Mouse (Mus musculus): ENCODE data around the gene Enpp6.

Enpp6 gene

DNA sequence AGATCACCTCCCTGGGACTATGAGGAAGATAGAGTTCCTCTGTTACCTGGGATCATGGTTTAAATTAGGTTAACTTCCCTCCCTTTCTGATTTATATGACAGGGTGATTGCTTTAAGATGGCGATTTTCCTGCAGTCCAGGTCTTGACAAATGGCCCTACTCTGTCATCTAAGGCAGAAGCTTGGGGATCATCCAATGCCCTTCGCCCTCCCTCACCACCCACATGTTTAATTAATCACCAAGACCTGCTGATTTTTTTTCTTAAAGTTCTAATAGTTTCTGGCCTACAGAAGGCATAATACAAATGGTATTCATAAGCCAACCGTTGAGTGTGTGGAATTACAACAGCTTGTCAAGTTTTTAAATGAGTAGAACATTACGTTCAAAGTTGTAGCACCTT is 9.3 kb upstream of the Enpp6 start:
- Histone ChIP-seq H3K36me3 (ENCODE audit: control insufficient read depth, insufficient read depth, low read length, poor library complexity, severe bottlenecking) (no peaks in the 10 kb centered on the region), H3K27me3 (ENCODE audit: control insufficient read depth, insufficient read depth, low read length, poor library complexity, severe bottlenecking) (no peaks in the 10 kb centered on the region)
- DNase-seq (ENCODE audit: low read depth, low spot score) = no peak

DNA sequence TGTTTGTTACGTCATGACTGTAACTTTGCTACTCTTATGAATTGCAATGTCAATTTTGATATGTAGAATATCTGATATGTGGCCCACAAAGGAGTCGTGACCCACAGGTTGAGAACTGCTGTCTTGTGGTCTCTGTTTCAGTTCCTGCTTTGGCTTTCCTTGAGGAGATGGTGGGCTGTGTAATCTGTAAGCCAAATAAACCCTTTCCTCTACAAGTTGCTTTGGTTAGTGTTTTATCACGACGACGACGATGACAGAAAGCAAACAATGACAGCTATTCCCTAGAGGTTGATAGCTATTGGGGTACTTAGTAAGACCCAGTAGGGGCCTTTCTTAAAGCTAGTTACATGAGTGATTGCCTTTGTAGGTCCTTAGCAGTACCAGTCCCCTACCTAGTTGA is 4.5 kb upstream of the Enpp6 start:
- H3K36me3 ChIP-seq (ENCODE audit: control insufficient read depth, insufficient read depth, low read length, poor library complexity, severe bottlenecking) = no peaks in the 10 kb centered on the region

GRCm38 (mm10) chr8:46982770-46983169 is 3.9 kb upstream of the Enpp6 start:
- DNase-seq (ENCODE audit: low read depth, low spot score) = no peak

More for the DNA sequence above, 4.5 kb upstream of the Enpp6 start:
- H3K27me3 ChIP-seq (ENCODE audit: control insufficient read depth, insufficient read depth, low read length, poor library complexity, severe bottlenecking) = no peaks in the 10 kb centered on the region
- no peak for DNase-seq (ENCODE audit: low read depth, low spot score)

DNA sequence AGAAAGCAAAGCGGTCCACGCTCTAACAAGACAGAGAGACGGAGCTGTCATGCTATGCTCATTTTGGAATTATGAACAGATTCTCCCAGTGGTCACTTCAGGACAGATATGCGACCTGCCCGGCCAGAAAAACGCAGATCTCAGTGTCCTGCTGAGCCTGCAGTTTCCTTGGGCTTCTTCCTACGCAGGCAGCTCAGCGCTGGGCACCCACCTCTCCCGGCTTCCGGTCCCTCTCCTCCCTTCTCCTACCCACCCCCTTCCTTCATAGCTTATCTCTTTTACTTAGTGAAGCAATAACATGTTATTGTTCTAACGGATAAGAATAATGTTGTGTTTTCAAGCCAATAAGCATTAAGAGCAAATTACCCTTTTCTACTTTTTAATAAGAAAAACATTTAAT is 2.0 kb upstream of the Enpp6 start:
- Histone ChIP-seq H3K27me3 (ENCODE audit: control insufficient read depth, insufficient read depth, low read length, poor library complexity, severe bottlenecking) (no peaks in the 10 kb centered on the region), H3K36me3 (ENCODE audit: control insufficient read depth, insufficient read depth, low read length, poor library complexity, severe bottlenecking) (no peaks in the 10 kb centered on the region)
- DNase-seq (ENCODE audit: low read depth, low spot score) = no peak

More at GRCm38 (mm10) chr8:46982770-46983169, 3.9 kb upstream of the Enpp6 start:
- H3K36me3 ChIP-seq (ENCODE audit: control insufficient read depth, insufficient read depth, low read length, poor library complexity, severe bottlenecking) = no peaks in the 10 kb centered on the region
- H3K27me3 ChIP-seq (ENCODE audit: control insufficient read depth, insufficient read depth, low read length, poor library complexity, severe bottlenecking) = no peaks in the 10 kb centered on the region

GRCm38 (mm10) chr8:46988366-46988765 is 1.7 kb downstream of the Enpp6 start:
- H3K27me3 ChIP-seq (ENCODE audit: control insufficient read depth, insufficient read depth, low read length, poor library complexity, severe bottlenecking) = no peaks in the 10 kb centered on the region
- DNase-seq (ENCODE audit: low read depth, low spot score) = no peak
- H3K36me3 ChIP-seq (ENCODE audit: control insufficient read depth, insufficient read depth, low read length, poor library complexity, severe bottlenecking) = no peaks in the 10 kb centered on the region

GRCm38 (mm10) chr8:46991081-46991480 is 4.4 kb downstream of the Enpp6 start:
- no peak for DNase-seq (ENCODE audit: low read depth, low spot score)
- Histone ChIP-seq H3K27me3 (ENCODE audit: control insufficient read depth, insufficient read depth, low read length, poor library complexity, severe bottlenecking) (no peaks in the 10 kb centered on the region), H3K36me3 (ENCODE audit: control insufficient read depth, insufficient read depth, low read length, poor library complexity, severe bottlenecking) (no peaks in the 10 kb centered on the region)

- Histone ChIP-seq H3K27me3 (ENCODE audit: control insufficient read depth, insufficient read depth, low read length, poor library complexity, severe bottlenecking) (no peaks in the 10 kb centered on the region), H3K36me3 (ENCODE audit: control insufficient read depth, insufficient read depth, low read length, poor library complexity, severe bottlenecking) (no peaks in the 10 kb centered on the region)
- peak; percentile 33 for DNase-seq (ENCODE audit: low read depth, low spot score)
Measured at GRCm38 (mm10) chr8:46992579-46992978, 5.9 kb downstream of the Enpp6 start.

GRCm38 (mm10) chr8:46995931-46996664 is 9.4 kb downstream of the Enpp6 start:
- Histone ChIP-seq H3K27me3 (ENCODE audit: control insufficient read depth, insufficient read depth, low read length, poor library complexity, severe bottlenecking) (no peaks in the 10 kb centered on the region), H3K36me3 (ENCODE audit: control insufficient read depth, insufficient read depth, low read length, poor library complexity, severe bottlenecking) (no peaks in the 10 kb centered on the region)
- no peak for DNase-seq (ENCODE audit: low read depth, low spot score)

DNA sequence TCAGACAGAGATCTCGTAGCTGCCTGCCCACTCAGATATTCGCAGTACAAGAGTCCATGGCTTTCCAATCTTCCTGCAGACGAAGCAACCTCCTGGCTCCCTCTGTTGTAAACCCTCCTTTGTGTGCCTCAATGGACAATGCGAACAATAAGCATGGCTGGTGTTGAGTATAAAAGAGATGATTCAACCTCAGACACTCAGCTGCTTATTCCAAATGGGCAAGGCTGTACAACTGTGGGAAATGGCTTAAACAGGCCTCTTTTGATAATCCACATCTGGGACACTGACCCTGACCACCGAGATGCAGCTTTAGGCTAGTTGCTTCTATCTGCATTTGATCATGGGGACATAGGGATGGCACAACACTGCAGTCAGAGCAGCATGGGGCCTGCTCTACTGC is 19.0 kb downstream of the Enpp6 start:
- DNase-seq (ENCODE audit: low read depth, low spot score) = no peak
- Histone ChIP-seq H3K36me3 (ENCODE audit: control insufficient read depth, insufficient read depth, low read length, poor library complexity, severe bottlenecking) (no peaks in the 10 kb centered on the region), H3K27me3 (ENCODE audit: control insufficient read depth, insufficient read depth, low read length, poor library complexity, severe bottlenecking) (no peaks in the 10 kb centered on the region)

DNA sequence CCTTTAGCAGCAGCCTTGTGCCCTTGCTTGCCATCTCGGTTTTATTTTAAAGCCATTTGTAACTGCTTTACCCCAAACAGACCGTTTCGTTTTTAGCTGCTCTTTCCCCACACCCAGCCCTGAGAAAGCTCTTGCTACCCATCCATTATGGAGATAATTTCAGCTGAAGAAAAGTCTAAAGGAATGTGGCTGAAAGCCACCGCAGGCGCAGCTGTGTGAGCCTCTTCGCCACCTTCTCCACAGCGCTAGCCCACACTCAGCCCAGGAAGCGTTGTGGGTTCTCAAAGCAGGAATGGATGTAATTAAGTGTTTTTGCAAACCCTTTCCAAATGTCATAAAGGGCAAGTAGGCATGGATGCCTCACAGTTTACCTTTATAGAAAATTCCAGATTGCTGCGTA is 20.1 kb downstream of the Enpp6 start:
- H3K36me3 ChIP-seq (ENCODE audit: control insufficient read depth, insufficient read depth, low read length, poor library complexity, severe bottlenecking) = no peaks in the 10 kb centered on the region
- DNase-seq (ENCODE audit: low read depth, low spot score) = no peak
- H3K27me3 ChIP-seq (ENCODE audit: control insufficient read depth, insufficient read depth, low read length, poor library complexity, severe bottlenecking) = no peaks in the 10 kb centered on the region

GRCm38 (mm10) chr8:47008220-47008773 is 21.6 kb downstream of the Enpp6 start:
- DNase-seq (ENCODE audit: low read depth, low spot score) = no peak
- Histone ChIP-seq H3K27me3 (ENCODE audit: control insufficient read depth, insufficient read depth, low read length, poor library complexity, severe bottlenecking) (no peaks in the 10 kb centered on the region), H3K36me3 (ENCODE audit: control insufficient read depth, insufficient read depth, low read length, poor library complexity, severe bottlenecking) (no peaks in the 10 kb centered on the region)

DNA sequence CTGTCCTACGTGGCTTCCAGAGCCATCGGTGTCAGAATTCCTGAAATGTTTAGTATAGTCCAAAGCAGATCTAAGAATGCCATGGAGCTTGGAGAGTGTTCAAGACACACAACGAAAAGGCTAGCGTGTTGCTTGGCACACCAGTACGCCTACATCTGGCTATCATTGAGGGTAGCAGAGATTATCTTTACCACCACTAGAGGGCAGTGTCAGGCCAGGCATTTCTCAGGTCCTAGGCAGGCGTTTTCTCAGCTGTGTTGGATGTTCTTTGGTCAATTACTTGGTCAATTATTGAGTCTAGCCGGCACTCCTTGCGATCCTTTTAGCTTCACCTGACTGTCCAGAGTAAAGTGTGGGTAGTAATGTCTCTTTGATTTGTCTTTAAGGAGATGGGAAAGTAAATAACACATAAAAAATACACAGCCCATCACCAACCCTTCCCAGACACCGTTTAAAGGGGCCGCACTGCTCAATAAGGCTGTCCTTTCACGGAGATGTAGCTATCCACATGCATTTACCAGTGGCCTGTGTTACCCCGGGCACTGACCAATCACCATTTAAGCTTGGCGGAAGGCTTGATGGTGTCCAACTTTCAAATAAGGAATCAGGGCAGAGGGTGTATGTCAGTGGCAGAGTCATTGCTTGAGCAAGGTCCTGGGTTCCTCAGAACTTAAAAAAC is 29.7 kb downstream of the Enpp6 start:
- DNase-seq (ENCODE audit: low read depth, low spot score) = peak; percentile 86
- H3K36me3 ChIP-seq (ENCODE audit: control insufficient read depth, insufficient read depth, low read length, poor library complexity, severe bottlenecking) = no peaks in the 10 kb centered on the region

GRCm38 (mm10) chr8:47021135-47021555 is 34.5 kb downstream of the Enpp6 start:
- H3K27me3 ChIP-seq (ENCODE audit: control insufficient read depth, insufficient read depth, low read length, poor library complexity, severe bottlenecking) = no peaks in the 10 kb centered on the region
- DNase-seq (ENCODE audit: low read depth, low spot score) = no peak
- no peaks in the 10 kb centered on the region for H3K36me3 ChIP-seq (ENCODE audit: control insufficient read depth, insufficient read depth, low read length, poor library complexity, severe bottlenecking)

More for the DNA sequence above, 29.7 kb downstream of the Enpp6 start:
- no peaks in the 10 kb centered on the region for H3K27me3 ChIP-seq (ENCODE audit: control insufficient read depth, insufficient read depth, low read length, poor library complexity, severe bottlenecking)

DNA sequence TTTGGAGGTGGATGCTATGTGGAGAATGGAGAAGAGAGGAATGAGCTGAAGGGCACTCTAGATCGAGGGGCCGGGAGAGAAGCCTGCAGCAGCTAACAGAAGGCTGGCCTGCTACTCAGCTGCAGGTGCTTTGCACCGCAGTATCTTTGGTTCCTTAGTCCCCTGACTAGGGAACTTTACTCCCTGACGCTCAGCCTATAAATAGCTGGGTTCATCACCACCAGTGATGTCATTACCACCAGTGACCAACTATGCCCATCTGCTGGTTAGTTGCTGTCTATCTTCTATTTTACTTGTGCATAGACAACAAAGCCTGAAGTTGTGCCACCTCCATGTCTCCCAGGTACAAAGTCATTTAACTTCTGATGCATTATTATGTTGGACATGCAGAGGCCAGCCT is 37.9 kb downstream of the Enpp6 start:
- DNase-seq (ENCODE audit: low read depth, low spot score) = no peak
- no peaks in the 10 kb centered on the region for H3K36me3 ChIP-seq (ENCODE audit: control insufficient read depth, insufficient read depth, low read length, poor library complexity, severe bottlenecking)
- H3K27me3 ChIP-seq (ENCODE audit: control insufficient read depth, insufficient read depth, low read length, poor library complexity, severe bottlenecking) = no peaks in the 10 kb centered on the region

DNA sequence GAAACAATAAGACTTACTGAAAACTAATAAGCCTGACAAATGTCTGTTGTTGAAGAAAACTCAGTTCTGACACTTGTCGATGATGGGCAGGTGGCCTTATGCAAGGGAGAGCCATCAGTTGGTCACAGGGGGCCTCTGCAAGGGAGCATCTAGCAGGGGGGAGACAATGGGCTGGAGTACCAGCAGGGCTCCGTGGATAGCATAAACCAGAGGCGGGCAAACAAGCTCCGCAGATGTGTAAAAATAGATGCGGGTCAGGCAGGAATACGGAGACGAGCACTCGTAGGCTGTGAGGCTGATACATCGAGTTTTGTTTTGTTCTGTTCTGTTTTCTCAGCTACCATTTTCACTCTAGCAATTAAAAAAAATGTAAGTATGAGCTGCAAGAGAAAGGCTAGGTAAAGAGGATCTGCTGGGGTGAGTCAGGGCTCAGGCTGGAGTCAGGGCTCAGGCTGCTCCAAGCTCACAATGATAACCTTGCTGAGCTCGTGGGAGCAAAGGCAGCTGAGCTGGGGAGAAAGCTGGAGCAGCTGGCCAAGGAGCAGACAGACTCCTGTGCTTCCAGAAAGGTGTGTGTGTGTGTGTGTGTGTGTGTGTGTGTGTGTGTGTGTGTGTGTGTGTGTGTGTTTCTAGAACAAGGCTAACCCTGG is 40.3 kb downstream of the Enpp6 start:
- no peak for DNase-seq (ENCODE audit: low read depth, low spot score)
- no peaks in the 10 kb centered on the region for H3K36me3 ChIP-seq (ENCODE audit: control insufficient read depth, insufficient read depth, low read length, poor library complexity, severe bottlenecking)
- no peaks in the 10 kb centered on the region for H3K27me3 ChIP-seq (ENCODE audit: control insufficient read depth, insufficient read depth, low read length, poor library complexity, severe bottlenecking)

All from splenic B cell, adult 2 months (primary cell).